Mouse (Mus musculus) common myeloid progenitor, adult 5-6 weeks (primary cell): ENCODE results near the gene Cep95. TPM values are rescaled to one million over a fixed set of nuclear protein-coding genes. Genes with fewer than 3 reads are reported as not detected.
A peak's percentile ranks its signal among the peaks of the same experiment; 100 is the strongest.
"Not testable (repeated sequence)": the region's sequence is repeated elsewhere in the genome, so short reads cannot be mapped to it uniquely, and the experiment has no call there.

Source experiments
- ATAC-seq: replicated peaks from 2 replicates; pipeline ENCODE4 v1.8.0; 2016; ENCODE audit warnings: low read depth, mild to moderate bottlenecking, moderate TSS enrichment, inconsistent platforms; ENCODE audit not compliant: poor library complexity, severe bottlenecking
- total RNA-seq: library from RNA; stranded (forward); fragments of 200-1000, 187-1606 nt; gene quantifications from 2 replicates; pipeline ENCODE4 v1.2.3, GENCODE M21; 2017

The Cep95 gene
- total RNA-seq, 1 experiment from 2014 or later, result 17.6 TPM

DNA sequence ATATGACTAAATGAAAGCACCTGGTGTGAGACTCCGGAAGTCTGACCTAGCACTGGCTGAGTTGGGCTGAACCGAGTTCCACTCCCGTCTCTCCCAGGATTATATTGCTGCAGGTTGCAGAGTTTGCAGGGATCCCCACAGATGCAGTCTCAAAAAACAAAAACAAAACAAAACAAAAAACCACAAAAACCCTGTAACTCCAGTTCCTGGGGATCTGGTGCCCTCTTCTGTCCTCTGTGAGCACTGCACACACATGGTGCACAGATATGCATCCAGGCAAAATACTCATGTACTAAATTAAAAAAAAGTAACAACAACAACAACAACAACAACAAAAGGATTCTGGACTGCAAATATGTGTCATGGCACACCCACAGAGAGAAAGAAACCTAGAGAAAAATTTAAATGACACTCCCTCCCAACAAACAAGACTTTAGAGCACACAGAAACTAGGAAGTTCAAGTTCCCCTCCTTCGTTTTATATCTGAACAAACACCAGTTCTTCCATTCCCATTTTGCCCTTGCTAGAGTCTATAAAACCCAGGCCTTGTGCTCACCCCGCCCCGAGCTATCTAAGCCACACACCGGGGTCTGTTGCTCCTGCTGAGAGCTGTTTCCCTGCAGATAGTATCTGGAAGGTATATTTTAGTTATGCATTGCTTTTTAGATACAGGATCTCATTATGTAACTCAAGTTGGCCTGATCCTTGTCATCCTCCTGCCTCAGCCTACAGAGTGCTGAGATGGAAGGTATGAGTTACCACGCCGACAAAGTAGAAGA is 18.7 kb upstream of the Cep95 start:
- peak; percentile 59 for ATAC-seq

GRCm38 (mm10) chr11:106773061-106773460 is 16.0 kb upstream of the Cep95 start:
- no peak for ATAC-seq

DNA sequence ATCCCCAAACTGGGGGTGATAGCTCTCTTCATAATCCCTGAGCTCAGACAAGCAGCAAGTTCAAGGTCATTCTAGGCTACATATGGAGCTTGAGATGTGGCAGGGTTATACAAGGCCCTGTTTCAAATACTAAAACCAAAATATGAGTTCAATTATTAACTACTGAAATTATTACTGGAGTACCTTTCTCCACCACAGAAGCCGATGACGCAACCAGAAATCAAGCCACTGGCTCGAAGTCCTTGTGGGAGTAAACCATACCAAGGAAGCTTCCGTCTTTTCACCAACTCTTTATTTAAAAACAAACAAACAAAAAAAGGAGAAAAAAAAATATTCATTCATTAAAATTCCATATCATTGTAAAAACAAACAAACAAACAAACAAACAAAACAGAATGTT is 12.1 kb upstream of the Cep95 start:
- no peak for ATAC-seq

GRCm38 (mm10) chr11:106777395-106777794 is 11.7 kb upstream of the Cep95 start:
- no peak for ATAC-seq

DNA sequence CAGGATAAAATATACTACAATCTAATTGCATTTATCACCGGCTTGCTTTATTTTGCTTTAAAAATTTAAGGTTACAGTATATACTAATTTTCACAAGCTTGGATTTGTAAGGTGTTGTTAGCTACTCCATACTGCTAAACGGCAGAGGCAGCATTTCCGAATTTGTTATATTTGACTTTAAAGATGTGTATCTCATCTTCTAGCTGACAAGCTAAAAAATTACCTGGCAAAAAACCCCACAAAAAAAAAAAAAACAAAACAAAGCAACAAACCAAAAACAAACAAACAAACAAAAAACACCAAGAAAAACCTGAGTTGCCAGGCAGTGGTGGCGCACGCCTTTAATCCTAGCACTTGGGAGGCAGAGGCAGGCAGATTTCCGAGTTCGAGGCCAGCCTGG is 10.9 kb upstream of the Cep95 start:
- no peak for ATAC-seq

DNA sequence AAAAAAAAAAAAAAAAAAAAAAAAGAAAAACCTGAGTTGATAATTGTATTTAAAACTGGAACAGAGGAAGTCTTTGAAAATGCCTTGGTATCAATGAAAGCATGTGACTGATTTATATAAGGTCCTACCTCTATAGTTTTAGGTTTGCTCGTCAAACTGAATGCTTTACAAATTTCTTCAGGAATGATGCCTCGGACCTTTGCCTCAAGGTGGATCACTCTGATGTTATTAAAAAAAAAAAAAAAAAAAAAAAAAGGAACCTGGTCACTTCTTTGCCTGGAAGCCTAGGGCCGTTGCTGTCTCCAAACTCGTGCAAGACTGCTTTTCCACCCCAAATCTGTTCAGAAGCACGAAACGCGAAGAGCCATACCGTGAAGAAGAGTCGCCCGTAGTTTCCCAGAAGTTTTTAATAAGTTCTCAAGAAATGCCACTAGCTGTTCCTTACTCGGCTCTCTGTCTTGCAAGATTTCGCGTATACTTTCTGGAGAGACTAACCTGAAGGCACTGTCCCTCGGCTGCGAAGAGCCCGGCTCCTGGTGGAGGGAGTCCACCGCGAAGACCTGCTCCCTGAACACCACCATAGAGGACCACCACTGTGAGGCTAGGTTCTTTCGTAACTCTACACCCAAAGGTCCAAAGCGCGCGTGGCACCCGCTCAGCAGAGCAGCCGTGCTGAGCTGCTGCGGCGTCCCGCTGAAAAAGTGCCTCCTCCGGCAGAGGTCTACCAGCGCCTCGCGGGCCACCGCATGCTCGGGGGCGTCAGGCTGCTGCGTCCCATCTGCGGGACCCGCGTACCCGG is 10.3 kb upstream of the Cep95 start:
- ATAC-seq, result peak; percentile 2

GRCm38 (mm10) chr11:106779388-106780088 is 9.5 kb upstream of the Cep95 start, which contains the start of gene Polg2:
TSS of gene Polg2 (minus strand) at chr11:106779537.
- ATAC-seq, result peak; percentile 80

DNA sequence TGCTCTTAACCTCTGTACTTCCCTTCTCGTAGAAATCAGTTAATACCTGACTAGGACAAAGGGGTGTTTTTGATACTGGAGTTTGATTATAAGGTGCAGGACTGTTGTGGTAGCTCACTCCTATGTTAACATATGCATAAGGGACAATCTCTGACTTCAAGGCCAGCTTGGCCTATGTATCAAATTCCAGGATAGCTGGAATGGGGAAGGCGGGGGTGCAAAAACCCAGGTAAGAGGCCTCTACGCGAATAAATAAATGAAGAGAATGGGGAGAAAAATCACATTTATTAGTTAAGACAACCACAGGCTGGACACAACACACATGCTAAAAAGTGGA is 9.0 kb upstream of the Cep95 start:
- no peak for ATAC-seq

GRCm38 (mm10) chr11:106780590-106781220 is 8.3 kb upstream of the Cep95 start:
- ATAC-seq, result no peak

DNA sequence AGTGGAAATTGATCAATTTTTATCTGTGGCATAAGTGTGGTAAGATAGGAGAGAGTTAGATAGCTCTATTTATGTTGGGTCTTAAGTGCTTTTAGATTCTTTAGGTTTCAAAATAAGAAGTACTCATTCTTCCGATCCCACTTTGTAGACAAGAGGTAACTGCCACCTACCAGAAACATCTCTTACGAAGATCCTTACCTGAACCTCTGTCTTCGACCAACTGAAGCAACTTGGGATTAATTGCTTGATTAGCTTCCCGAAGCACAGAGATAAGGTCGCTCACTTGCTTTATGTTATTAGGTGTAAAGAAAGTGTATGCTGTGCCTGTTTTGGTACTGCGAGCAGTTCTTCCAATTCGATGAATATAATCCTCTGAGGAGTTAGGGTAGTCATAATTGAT is 6.8 kb upstream of the Cep95 start:
- not testable (repeated sequence) for ATAC-seq

DNA sequence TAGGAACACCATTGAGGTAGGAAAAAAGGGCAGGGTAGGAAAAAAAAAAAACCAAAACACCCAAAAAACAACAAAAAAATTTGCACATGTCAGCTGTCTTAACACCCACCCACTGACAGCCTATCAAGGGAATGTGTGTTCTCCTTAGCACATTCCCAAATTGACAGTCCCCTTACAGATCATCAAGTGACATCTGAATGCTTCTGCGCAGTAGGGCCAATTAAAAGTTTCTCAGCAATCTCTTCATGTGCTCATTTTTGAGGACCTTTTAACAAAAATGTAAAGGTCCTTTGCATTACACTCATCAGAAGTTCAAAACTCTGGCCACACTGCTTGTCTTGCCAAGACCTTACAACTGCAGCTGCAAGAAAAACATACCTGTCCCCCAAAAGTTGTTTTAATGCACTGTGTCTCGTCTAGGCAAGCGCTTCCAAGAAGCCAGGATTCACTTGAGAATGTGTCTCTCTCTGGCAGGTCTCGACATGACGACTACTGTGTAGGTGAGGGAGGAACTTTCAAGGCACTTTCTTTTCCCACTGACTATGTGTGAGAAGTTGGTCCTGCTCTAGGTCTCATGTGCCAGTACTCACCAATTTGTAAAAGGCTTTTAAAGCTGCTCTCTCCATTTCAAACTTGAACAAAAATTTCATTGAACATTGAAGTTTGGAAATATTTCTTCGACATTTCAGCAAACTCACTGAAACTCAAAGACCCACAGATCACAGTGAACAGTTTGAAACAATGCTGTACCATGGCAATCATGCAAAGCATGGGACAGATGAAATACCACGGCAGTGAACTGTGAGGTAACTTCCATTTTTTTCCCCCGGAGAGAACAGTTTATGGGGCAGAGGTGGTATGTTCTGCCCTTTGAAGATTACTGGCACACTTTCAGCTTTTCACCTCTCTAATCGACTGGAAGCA is 5.9 kb upstream of the Cep95 start:
- ATAC-seq, result no peak

- no peak for ATAC-seq
Measured at GRCm38 (mm10) chr11:106784476-106784875, 4.6 kb upstream of the Cep95 start.

DNA sequence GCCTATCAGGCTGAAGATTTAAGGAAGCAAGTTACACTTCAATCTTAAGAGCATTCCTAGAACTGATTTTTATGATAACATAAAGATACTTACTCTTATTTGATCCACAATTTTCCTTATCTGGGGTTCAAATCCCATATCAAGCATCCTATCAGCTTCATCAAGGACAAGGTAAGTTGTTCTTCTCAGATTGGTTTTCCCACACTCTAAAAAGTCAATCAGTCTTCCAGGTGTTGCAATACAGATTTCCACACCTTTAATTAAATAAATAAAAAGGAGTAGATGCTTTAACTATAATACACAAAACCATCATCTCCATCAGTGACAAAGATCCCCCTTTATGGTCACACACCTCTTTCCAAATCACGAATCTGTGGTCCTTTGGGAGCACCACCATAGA is 4.0 kb upstream of the Cep95 start:
- ATAC-seq, result no peak

DNA sequence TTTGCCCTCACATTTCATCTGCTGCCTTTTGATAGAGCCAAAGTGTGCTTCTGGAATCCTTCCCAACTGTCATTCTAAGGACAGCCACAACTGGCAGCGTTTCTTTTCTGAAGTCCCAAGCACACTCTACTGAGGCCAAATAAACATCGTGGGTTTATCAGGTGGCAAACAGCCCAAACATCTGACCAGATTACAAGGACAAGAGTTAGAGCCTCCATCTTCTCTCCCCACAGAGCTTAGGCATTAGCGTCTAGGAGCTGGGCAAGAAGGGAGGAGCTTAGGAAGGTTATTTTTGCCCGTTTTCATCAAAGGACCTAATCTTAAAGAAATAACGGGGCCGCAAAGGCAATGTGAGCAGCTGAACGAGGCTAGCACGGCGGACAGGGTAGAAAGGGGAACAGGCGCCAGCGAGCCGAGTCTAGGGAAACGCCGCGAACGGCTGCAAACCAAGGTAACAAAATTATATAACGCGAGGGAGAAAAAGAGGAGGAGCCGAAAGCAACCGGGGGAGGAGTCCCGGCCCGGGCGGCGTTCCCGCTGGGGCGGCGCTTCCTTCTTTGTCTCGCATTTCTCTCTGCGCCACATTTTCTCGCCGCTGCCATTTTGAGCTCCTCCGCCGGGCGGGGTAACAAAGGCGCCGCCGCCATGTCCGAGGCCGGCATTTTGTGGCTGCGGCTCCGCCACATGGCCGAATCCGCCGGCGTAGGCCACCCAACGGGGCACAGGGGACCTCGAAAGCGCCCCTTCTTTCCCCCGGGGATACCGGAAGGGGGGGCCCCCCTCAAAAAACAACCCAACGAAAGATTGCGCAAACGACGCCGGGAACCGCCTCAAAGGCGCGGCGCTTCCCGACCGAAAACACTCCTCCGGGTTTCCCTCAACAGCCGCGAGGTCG is 1.7 kb upstream of the Cep95 start:
- peak; percentile 16; the same call in 1 of the 2 replicates for ATAC-seq

DNA sequence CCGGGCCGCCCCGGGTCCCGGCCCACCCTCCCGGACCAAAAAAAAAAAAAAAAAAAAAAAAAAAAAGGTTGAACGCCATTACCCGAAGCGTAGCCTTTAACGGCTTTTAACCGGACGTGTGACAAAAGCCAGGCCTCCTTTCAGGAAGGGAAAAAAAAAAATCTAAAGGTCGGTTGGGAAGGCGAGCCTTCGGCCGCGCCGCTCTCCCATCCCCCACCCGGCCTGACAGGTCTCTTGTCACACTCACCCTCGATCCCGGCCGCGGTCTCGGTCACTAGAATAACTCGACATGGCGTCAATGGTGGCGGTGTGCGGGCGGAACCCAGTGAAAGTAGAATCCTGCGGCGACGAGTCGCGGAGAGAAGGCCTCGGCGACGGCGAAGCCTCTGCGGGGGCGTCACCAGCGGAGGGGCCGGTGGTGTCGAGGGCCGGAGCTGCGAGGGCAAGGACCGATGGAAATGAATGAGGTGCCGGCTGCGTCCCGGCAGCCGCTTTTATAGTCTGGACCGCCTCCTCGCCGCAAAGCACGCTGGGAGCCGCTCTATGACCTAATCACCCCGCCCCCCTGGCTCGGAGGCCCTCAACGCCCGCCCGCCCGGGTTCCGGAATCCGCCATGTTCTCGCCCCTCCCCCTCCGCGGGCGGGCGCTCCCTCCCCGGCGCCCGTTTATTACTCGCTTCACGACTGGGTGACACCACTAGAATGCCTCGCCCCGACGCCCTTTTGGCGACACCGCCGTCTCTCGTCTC is 852 bp upstream of the Cep95 start:
- peak; percentile 51 for ATAC-seq

DNA sequence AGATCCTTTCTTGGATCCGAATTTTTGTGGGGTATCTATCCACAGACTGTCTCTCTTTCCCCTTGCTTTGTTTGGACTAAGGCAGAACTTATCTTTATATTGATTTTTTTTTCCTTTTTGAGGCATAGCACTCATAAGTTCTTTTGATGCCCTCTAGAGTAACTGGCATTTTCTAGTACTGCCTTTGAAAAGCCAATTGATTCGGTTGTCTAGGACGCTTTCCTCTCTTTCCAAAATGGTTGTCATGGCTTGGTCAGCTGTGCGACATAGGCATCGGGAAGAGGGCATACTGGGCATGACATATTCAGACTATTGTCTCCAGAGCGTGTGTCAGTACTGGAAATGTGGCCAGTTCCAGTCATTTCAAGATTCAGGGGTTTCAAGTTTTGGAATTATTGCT is 597 bp downstream of the Cep95 start:
- no peak for ATAC-seq

DNA sequence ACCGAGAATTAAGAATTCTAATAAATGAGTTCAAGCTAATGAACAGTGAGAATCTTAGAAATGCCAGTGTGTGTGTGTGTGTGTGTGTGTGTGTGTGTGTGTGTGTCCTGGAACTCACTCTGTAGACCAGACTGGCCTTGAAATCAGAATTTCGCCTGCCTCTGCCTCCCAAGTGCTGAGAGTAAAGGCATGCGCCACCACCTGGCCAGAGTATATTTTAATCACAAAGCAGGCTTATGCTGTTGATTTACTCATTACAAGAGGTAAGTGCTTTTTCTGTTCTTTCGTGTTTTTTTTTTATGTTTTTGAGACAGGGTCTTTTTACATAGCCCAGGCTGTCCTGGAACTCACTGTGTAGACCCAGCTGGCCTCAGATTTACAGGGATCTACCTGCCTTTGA is 4.8 kb downstream of the Cep95 start:
- ATAC-seq, result no peak

DNA sequence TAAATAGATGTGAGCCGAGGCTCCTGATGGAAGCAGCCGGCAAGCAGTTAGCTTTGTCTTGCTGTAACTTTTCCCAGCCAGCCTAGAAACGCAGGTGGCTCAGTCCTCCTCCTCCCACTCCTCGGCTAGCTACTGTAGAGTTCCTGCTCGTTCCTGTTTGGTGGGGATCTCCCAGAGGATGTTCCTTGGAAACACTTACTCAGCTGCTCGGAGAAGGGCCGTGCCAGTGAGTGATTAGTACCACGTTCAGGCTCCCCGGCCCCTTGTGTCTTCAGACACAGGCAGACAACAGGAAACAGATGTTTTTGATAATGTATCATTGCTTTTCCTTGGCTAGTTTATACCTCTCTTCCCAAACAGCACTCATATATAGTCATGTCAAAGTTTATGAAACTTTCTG is 6.6 kb downstream of the Cep95 start:
- no peak for ATAC-seq
